Mouse (Mus musculus): ENCODE data around the gene Lig1. TPM values are rescaled to one million over a fixed set of nuclear protein-coding genes. Genes with fewer than 3 reads are reported as not detected.
A peak's percentile ranks its signal among the peaks of the same experiment; 100 is the strongest.
"Not testable (repeated sequence)": the region's sequence is repeated elsewhere in the genome, so short reads cannot be mapped to it uniquely, and the experiment has no call there.

Lig1 gene
- 94.6 and 97.4 TPM in 2 replicates for polyA plus RNA-seq (2015; fragmentation: Nextera tagmentation; extraction: Ambion mirVana)

DNA sequence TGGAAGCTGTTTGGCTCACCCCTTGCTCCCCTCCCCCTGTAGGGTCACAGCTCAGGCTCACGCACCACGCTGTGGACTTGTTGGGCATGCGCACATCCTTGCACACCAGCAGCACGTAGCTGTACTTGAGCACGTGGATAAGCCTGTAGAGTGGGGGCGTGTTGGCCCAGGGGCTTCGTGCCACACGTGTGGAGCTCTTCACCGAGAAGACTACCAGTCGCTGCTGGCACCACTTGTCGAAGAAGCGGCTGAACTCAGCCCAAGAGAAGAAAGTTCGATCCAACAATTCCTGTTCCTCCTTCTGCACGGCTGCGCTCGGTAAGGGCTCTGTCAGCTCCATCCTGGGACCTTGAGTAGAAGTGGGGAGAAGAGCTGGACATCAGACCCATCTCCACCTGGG is at the start of gene Lig1:
Lig1 (plus strand) TSS at position 203 of the 400 bp plus-strand sequence.
- Histone ChIP-seq H3K4me2 (peak within 1 kb of the TSS; percentile 73), H3K27me3 (replicated peaks) (no peaks in the 10 kb centered on the region), H3K9ac (peak within 1 kb of the TSS; percentile 74), H3K9me3 (no peaks in the 10 kb centered on the region), H3K36me3 (0 out of 2 replicates have a peak, but pooled peaks cover 7% of the 10 kb centered on the region), H3K4me1 (peaks cover 7% of the 10 kb centered on the region; the same call in 1 of the 2 replicates), H3K27ac (peak within 1 kb of the TSS; percentile 90), H3K4me3 (replicated peaks) (peak within 1 kb of the TSS; percentile 77)
- ATAC-seq (ENCODE audit: insufficient read depth, low FRiP score, low read depth), result no peak
- 96% methylated on average over 16 of the region's 16 CpGs for WGBS

DNA sequence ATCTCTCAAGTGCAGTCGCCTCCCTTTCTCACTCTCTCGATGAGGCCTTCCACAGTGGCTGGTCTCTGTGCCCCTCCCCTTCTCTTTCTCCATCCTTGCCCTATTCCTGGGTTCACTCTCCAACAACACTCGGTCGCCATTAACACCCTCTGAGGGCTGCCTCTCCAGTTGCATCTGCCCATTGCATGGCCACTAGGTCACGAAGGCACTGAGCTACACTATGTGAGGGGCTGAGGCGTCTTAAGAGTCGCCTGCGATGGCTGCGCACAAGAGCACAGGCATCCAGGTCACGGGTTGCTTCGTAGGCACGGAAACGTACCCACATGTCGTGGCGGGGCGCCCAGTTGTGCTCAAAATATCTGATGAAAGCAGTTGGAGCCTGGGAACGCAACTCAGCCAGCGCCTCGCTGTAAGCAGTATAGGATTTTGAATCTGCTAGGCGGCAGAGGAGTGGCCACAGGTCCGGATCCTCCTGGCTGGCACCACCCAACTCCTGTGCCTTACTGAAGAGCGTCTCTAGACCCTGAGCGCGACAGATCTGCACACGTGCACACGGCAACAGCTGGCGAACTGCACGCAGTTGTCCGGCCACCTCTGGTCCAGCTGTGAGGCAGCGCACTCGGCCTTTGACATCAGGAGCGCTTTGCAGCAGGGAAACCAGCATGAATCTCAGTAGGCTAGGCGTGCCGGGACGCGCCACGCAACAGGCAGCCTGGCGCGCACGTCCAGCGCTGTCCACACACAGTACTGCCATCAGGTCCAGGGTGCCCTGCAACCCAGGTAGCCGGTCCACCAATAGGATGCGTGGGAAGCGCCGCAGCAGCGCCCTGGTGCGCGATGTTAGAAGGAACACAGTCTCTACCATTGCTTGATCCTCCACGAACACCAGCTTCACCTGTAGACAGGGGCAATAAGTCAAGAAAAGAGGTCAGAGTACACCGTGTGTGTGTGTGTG is 16.1 kb upstream of the Lig1 start:
- Histone ChIP-seq H3K4me3 (replicated peaks) (no peak overlapping the region), H3K4me2 (no peak overlapping the region), H3K9me3 (no peaks in the 10 kb centered on the region), H3K9ac (no peak overlapping the region), H3K36me3 (no peaks in the 10 kb centered on the region), H3K4me1 (no peaks in the 10 kb centered on the region), H3K27me3 (replicated peaks) (no peaks in the 10 kb centered on the region), H3K27ac (no peak overlapping the region)
- WGBS, result 47% methylated on average over 50 of the region's 50 CpGs
- ATAC-seq (ENCODE audit: insufficient read depth, low FRiP score, low read depth), result no peak

- no peaks in the 10 kb centered on the region for H3K4me1 ChIP-seq
- no peak for ATAC-seq (ENCODE audit: insufficient read depth, low FRiP score, low read depth)
- no peak overlapping the region for H3K9ac ChIP-seq
- no peak overlapping the region for H3K4me2 ChIP-seq
- H3K27ac ChIP-seq, result no peak overlapping the region
- no peaks in the 10 kb centered on the region for H3K36me3 ChIP-seq
- WGBS, result 75% methylated on average over 5 of the region's 5 CpGs
- no peaks in the 10 kb centered on the region for H3K9me3 ChIP-seq
- H3K27me3 ChIP-seq (replicated peaks), result no peaks in the 10 kb centered on the region
- H3K4me3 ChIP-seq (replicated peaks), result no peak overlapping the region
These were observed 13.2 kb upstream of the Lig1 start for GRCm38 (mm10) chr7:13263851-13264250.

DNA sequence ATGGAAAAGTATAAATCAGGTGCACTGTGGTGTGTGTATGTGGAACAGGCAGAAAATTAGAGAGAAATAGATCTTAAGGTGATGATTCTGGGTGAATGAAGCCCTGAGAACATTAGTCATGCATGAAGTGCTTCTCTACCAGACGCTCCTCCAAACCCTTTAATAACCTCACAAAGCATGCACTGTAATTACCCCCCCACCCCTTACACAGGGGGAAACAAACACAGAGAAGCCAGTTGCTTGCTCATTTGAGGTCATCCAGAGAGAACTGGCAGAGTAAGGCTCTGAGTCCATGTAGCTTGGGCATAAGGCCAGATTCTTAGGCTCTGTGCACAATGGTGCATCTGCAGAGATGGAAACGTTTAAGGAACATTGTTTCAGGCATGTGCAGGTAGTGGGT is 12.7 kb upstream of the Lig1 start:
- H3K27me3 ChIP-seq (replicated peaks), result no peaks in the 10 kb centered on the region
- no peak overlapping the region for H3K4me2 ChIP-seq
- 74% methylated on average over 2 of the region's 2 CpGs for WGBS
- no peak overlapping the region for H3K27ac ChIP-seq
- H3K4me3 ChIP-seq (replicated peaks), result no peak overlapping the region
- H3K9ac ChIP-seq, result no peak overlapping the region
- no peak for ATAC-seq (ENCODE audit: insufficient read depth, low FRiP score, low read depth)
- no peaks in the 10 kb centered on the region for H3K9me3 ChIP-seq
- H3K36me3 ChIP-seq, result no peaks in the 10 kb centered on the region
- no peaks in the 10 kb centered on the region for H3K4me1 ChIP-seq

- no peak overlapping the region for H3K9ac ChIP-seq
- no peak overlapping the region for H3K4me3 ChIP-seq (replicated peaks)
- no peak overlapping the region for H3K4me2 ChIP-seq
- H3K27ac ChIP-seq, result no peak overlapping the region
- no peaks in the 10 kb centered on the region for H3K36me3 ChIP-seq
- no peaks in the 10 kb centered on the region for H3K9me3 ChIP-seq
- WGBS, result 93% methylated on average over 4 of the region's 4 CpGs
- no peak for ATAC-seq (ENCODE audit: insufficient read depth, low FRiP score, low read depth)
- H3K27me3 ChIP-seq (replicated peaks), result no peaks in the 10 kb centered on the region
- H3K4me1 ChIP-seq, result no peaks in the 10 kb centered on the region
These were observed 8.3 kb upstream of the Lig1 start for GRCm38 (mm10) chr7:13268749-13269260.

GRCm38 (mm10) chr7:13269394-13269793 is 7.7 kb upstream of the Lig1 start:
- Histone ChIP-seq H3K4me1 (no peaks in the 10 kb centered on the region), H3K4me3 (replicated peaks) (no peak overlapping the region), H3K27ac (no peak overlapping the region), H3K36me3 (no peaks in the 10 kb centered on the region), H3K4me2 (no peak overlapping the region), H3K27me3 (replicated peaks) (no peaks in the 10 kb centered on the region), H3K9ac (no peak overlapping the region), H3K9me3 (no peaks in the 10 kb centered on the region)
- ATAC-seq (ENCODE audit: insufficient read depth, low FRiP score, low read depth), result no peak
- 82% methylated on average over 11 of the region's 11 CpGs for WGBS

DNA sequence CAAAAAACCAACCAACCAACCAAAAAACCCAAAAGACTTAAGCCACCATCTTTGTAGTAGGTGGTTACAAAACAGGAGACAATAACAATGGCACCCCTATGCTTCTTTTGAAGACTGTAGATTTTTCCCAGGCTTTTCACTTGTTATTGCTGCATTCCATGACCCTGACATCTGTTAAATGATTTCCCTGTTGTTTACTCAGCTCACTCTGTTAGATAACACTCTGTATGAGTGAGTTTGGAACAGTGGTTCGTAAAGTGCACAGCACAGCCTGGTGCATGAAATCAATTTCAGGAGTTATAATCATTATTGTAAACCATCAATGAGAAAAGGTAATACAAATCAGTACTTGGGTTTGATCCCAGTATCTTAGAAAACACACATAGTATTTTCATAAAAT is 5.4 kb upstream of the Lig1 start:
- no peaks in the 10 kb centered on the region for H3K36me3 ChIP-seq
- H3K27me3 ChIP-seq (replicated peaks), result no peaks in the 10 kb centered on the region
- WGBS, result 59% methylated on average over 1 of the region's 1 CpGs
- H3K4me3 ChIP-seq (replicated peaks), result no peak overlapping the region
- H3K4me2 ChIP-seq, result no peak overlapping the region
- no peak overlapping the region for H3K27ac ChIP-seq
- no peak for ATAC-seq (ENCODE audit: insufficient read depth, low FRiP score, low read depth)
- no peaks in the 10 kb centered on the region for H3K9me3 ChIP-seq
- no peaks in the 10 kb centered on the region for H3K4me1 ChIP-seq
- no peak overlapping the region for H3K9ac ChIP-seq

GRCm38 (mm10) chr7:13277833-13278232 is 750 bp downstream of the Lig1 start:
- H3K4me3 ChIP-seq (replicated peaks), result peak overlapping the region; percentile 77
- H3K4me2 ChIP-seq, result peak overlapping the region; percentile 73
- no peaks in the 10 kb centered on the region for H3K9me3 ChIP-seq
- H3K27me3 ChIP-seq (replicated peaks), result no peaks in the 10 kb centered on the region
- 0 out of 2 replicates have a peak, but pooled peaks cover 7% of the 10 kb centered on the region for H3K36me3 ChIP-seq
- WGBS, result 22% methylated on average over 2 of the region's 2 CpGs
- no peak overlapping the region for H3K27ac ChIP-seq
- H3K4me1 ChIP-seq, result peaks cover 7% of the 10 kb centered on the region; the same call in 1 of the 2 replicates
- ATAC-seq (ENCODE audit: insufficient read depth, low FRiP score, low read depth), result no peak
- H3K9ac ChIP-seq, result peak overlapping the region; percentile 74

DNA sequence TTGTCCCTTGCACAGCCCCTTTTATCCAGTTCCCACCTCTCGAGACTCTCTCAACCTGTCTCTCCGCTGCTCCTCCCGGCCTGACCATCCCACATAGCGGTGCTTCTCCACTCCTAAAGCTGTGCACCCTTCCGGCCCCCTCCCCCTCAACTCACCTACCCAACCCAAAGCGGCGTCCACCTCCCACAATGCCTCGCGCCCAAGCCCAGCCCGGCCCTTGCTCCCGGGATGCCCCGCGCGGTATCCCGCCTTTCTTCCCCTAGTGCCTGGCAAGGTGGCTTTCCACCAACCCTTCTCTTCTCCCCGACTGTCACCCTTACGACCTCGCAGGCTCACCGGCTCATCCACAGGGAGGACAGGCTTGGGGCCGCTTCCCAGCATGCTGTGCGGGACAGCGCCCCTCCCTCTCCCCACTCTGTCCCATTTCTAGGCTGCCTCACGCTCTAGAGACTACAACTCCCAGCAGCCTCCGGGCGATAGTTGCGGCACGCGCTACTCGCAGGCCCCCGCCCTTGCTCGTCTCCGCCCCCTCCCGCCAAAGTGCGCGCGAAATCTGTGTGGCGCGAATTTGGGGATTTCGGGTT is 1.3 kb downstream of the Lig1 start, which contains the start of gene Zswim9:
Zswim9 (minus strand) TSS at position 414 of the 584 bp plus-strand sequence.
- peak within 1 kb of the TSS; percentile 73 for H3K4me2 ChIP-seq
- H3K27me3 ChIP-seq (replicated peaks), result no peaks in the 10 kb centered on the region
- H3K9ac ChIP-seq, result peak within 1 kb of the TSS; percentile 74
- H3K4me1 ChIP-seq, result peaks cover 7% of the 10 kb centered on the region; the same call in 1 of the 2 replicates
- under 1% methylated on average over 39 of the region's 39 CpGs for WGBS
- ATAC-seq (ENCODE audit: insufficient read depth, low FRiP score, low read depth), result peak; percentile 97
- peak within 1 kb of the TSS; percentile 77 for H3K4me3 ChIP-seq (replicated peaks)
- 0 out of 2 replicates have a peak, but pooled peaks cover 7% of the 10 kb centered on the region for H3K36me3 ChIP-seq
- H3K27ac ChIP-seq, result peak within 1 kb of the TSS; percentile 90
- no peaks in the 10 kb centered on the region for H3K9me3 ChIP-seq

DNA sequence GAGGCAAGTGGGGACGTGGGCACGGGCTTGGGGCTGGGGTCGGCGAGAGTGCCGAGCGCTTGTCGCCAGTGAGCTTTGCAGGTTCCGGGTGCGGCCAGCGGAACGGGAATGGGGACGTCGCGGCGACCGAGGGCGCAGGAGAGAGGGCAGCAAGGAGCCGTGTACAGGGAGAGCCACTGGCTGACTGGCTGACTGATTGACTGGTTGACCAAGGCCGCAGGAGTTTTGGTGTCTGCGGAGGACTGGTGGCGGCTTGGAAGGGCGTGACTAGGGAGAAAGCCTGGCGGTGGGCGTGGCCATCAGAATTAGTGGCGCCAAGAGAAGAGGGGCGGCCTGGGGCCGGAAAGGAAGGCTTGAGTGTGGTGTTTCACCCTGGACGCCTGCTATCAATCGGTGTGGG is 1.9 kb downstream of the Lig1 start:
- WGBS, result 2% methylated on average over 15 of the region's 29 CpGs
- H3K9ac ChIP-seq; H3K27me3 ChIP-seq (replicated peaks); H3K9me3 ChIP-seq; H3K4me1 ChIP-seq; H3K36me3 ChIP-seq: not testable (repeated sequence)
- Histone ChIP-seq H3K27ac (peak overlapping the region; percentile 90; the same call in 1 of the 2 replicates), H3K4me2 (peak overlapping the region; percentile 73), H3K4me3 (replicated peaks) (peak overlapping the region; percentile 77)
- peak; percentile 73 for ATAC-seq (ENCODE audit: insufficient read depth, low FRiP score, low read depth)

DNA sequence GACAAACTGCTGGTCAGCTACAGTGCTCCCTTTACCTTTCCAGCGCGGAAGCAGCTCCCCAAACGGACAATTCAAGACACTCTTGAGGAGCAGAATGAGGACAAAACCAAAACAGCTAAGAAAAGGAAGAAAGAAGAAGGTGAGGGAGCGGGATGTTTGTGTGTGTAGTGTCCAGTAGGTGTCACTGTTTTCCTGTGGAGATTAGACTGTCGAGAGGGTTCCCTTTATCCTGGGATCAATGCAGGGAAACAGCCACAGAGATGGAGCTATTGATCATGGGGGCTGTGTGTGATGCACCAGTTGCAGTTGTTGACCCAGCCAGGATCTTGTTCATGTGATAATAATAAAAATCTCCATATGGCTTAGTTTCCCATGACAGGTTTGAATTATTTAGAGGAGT is 11.5 kb downstream of the Lig1 start:
- H3K27me3 ChIP-seq (replicated peaks), result no peaks in the 10 kb centered on the region
- H3K9ac ChIP-seq, result no peak overlapping the region
- no peak overlapping the region for H3K4me2 ChIP-seq
- ATAC-seq (ENCODE audit: insufficient read depth, low FRiP score, low read depth), result no peak; the same call in 1 of the 2 replicates
- H3K4me1 ChIP-seq, result no peaks in the 10 kb centered on the region
- H3K4me3 ChIP-seq (replicated peaks), result no peak overlapping the region
- peaks cover 26% of the 10 kb centered on the region for H3K36me3 ChIP-seq
- 48% methylated on average over 5 of the region's 5 CpGs for WGBS
- no peaks in the 10 kb centered on the region for H3K9me3 ChIP-seq
- no peak overlapping the region for H3K27ac ChIP-seq
